Mouse (Mus musculus) liver, embryonic 15.5 days (tissue): ENCODE measurements around the gene Pwwp2a. TPM values are rescaled to one million over a fixed set of nuclear protein-coding genes. Genes with fewer than 3 reads are reported as not detected.
A peak's percentile ranks its signal among the peaks of the same experiment; 100 is the strongest.

Experiments used
- ATAC-seq: fragments of 200-750 bp; cut with Nextera tagmentation; 2 replicates; pipeline ENCODE4 v1.8.0; 2017; ENCODE audit warnings: moderate number of reproducible peaks, mild to moderate bottlenecking, moderate library complexity; ENCODE audit not compliant: insufficient read depth
- H3K27ac ChIP-seq: fragments of 300-500 bp; sonication (generic); replicated peaks from 2 replicates; pipeline ENCODE4 v1.5.1; 2015; ENCODE audit warnings: mild to moderate bottlenecking, inconsistent platforms
- H3K27me3 ChIP-seq: fragments of 300-500 bp; sonication (generic); 2 replicates; pipeline ENCODE4 v1.6.1; 2015; ENCODE audit warnings: mild to moderate bottlenecking, inconsistent platforms
- H3K36me3 ChIP-seq: fragments of 300-500 bp; sonication (generic); replicated peaks from 2 replicates; pipeline ENCODE4 v1.6.1; 2015; ENCODE audit warnings: moderate library complexity, mild to moderate bottlenecking, inconsistent platforms
- H3K4me1 ChIP-seq: fragments of 300-500 bp; sonication (generic); replicated peaks from 2 replicates; pipeline ENCODE4 v1.6.1; 2015; ENCODE audit warnings: inconsistent platforms
- H3K4me2 ChIP-seq: fragments of 300-500 bp; sonication (generic); 2 replicates; pipeline ENCODE4 v1.6.1; 2015; ENCODE audit warnings: moderate library complexity, mild to moderate bottlenecking, inconsistent platforms
- H3K4me3 ChIP-seq: fragments of 300-500 bp; sonication (generic); replicated peaks from 2 replicates; pipeline ENCODE4 v1.5.1; 2015; ENCODE audit warnings: mild to moderate bottlenecking, inconsistent platforms
- H3K9ac ChIP-seq: fragments of 300-500 bp; sonication (generic); 2 replicates; pipeline ENCODE4 v1.6.1; 2015; ENCODE audit warnings: moderate library complexity, mild to moderate bottlenecking, inconsistent platforms
- H3K9me3 ChIP-seq: fragments of 300-500 bp; sonication (generic); replicated peaks from 2 replicates; pipeline ENCODE4 v1.6.1; 2016; ENCODE audit warnings: inconsistent platforms
- WGBS: fragments of 180-500 bp; shearing (Covaris S2); methylation state at CpG from one replicate; pipeline ENCODE4 v1.1.7; 2015; ENCODE audit warnings: mixed read lengths; ENCODE audit not compliant: insufficient replicate concordance; 5-methylcytosine and 5-hydroxymethylcytosine counted together
- polyA plus RNA-seq: library from polyadenylated mRNA; unstranded; fragments of >200 nt; fragmentation: Nextera tagmentation; extraction: Ambion mirVana; gene quantifications from 2 replicates; pipeline ENCODE4 v1.2.1, GENCODE M21; 2015

Pwwp2a gene
- polyA plus RNA-seq, 1 experiment from 2014 or later: 8.5 TPM

- Histone ChIP-seq H3K27ac (no peak overlapping the region), H3K4me1 (no peaks in the 10 kb centered on the region), H3K9ac (no peak overlapping the region), H3K4me3 (no peak overlapping the region), H3K36me3 (no peaks in the 10 kb centered on the region), H3K4me2 (no peak overlapping the region), H3K27me3 (no peaks in the 10 kb centered on the region), H3K9me3 (no peaks in the 10 kb centered on the region)
- peak; percentile 62 for ATAC-seq
- WGBS: 58% methylated on average over 19 of the region's 19 CpGs
Measured at GRCm38 (mm10) chr11:43667038-43667745, 14.6 kb upstream of the Pwwp2a start.

GRCm38 (mm10) chr11:43682415-43683217 lies 818 bp downstream of the Pwwp2a start:
- no peaks in the 10 kb centered on the region for H3K27me3 ChIP-seq
- H3K9me3 ChIP-seq: no peaks in the 10 kb centered on the region
- peak overlapping the region; percentile 93 for H3K4me2 ChIP-seq
- H3K36me3 ChIP-seq: peaks cover 29% of the 10 kb centered on the region
- peak overlapping the region; percentile 95 for H3K9ac ChIP-seq
- ATAC-seq: peak; percentile 25
- peak overlapping the region; percentile 95 for H3K4me3 ChIP-seq
- WGBS: under 1% methylated on average over 70 of the region's 72 CpGs
- H3K27ac ChIP-seq: peak overlapping the region; percentile 91
- peaks cover 22% of the 10 kb centered on the region for H3K4me1 ChIP-seq

GRCm38 (mm10) chr11:43688850-43689249 lies 7.1 kb downstream of the Pwwp2a start:
- no peak for ATAC-seq
- H3K4me2 ChIP-seq: no peak overlapping the region
- WGBS: 93% methylated on average over 1 of the region's 1 CpGs
- H3K4me1 ChIP-seq: peaks cover 8% of the 10 kb centered on the region
- H3K9me3 ChIP-seq: no peaks in the 10 kb centered on the region
- H3K27ac ChIP-seq: no peak overlapping the region
- no peak overlapping the region for H3K4me3 ChIP-seq
- H3K27me3 ChIP-seq: no peaks in the 10 kb centered on the region
- H3K36me3 ChIP-seq: peaks cover 79% of the 10 kb centered on the region
- no peak overlapping the region for H3K9ac ChIP-seq

GRCm38 (mm10) chr11:43696623-43697022 lies 14.8 kb downstream of the Pwwp2a start:
- WGBS: 92% methylated on average over 4 of the region's 4 CpGs
- Histone ChIP-seq H3K9me3 (no peaks in the 10 kb centered on the region), H3K9ac (no peak overlapping the region), H3K4me1 (peaks cover 15% of the 10 kb centered on the region), H3K4me3 (no peak overlapping the region), H3K36me3 (peaks cover 71% of the 10 kb centered on the region), H3K4me2 (no peak overlapping the region), H3K27ac (no peak overlapping the region), H3K27me3 (no peaks in the 10 kb centered on the region)
- ATAC-seq: no peak

GRCm38 (mm10) chr11:43698621-43699020 lies 16.8 kb downstream of the Pwwp2a start:
- WGBS: 69% methylated on average over 5 of the region's 5 CpGs
- Histone ChIP-seq H3K27ac (no peak overlapping the region), H3K9me3 (no peaks in the 10 kb centered on the region), H3K36me3 (peaks cover 59% of the 10 kb centered on the region), H3K4me1 (peaks cover 15% of the 10 kb centered on the region), H3K4me2 (no peak overlapping the region), H3K4me3 (no peak overlapping the region), H3K27me3 (no peaks in the 10 kb centered on the region), H3K9ac (no peak overlapping the region)
- ATAC-seq: no peak

- peaks cover 64% of the 10 kb centered on the region for H3K36me3 ChIP-seq
- ATAC-seq: no peak
- WGBS: 85% methylated on average over 3 of the region's 3 CpGs
Measured at GRCm38 (mm10) chr11:43700291-43700690, 18.5 kb downstream of the Pwwp2a start.

GRCm38 (mm10) chr11:43703552-43703951 lies 21.8 kb downstream of the Pwwp2a start:
- 40% methylated on average over 1 of the region's 1 CpGs for WGBS
- Histone ChIP-seq H3K27me3 (no peaks in the 10 kb centered on the region), H3K27ac (no peak overlapping the region), H3K9me3 (no peaks in the 10 kb centered on the region), H3K4me3 (no peak overlapping the region), H3K36me3 (peaks cover 53% of the 10 kb centered on the region), H3K4me1 (peaks cover 8% of the 10 kb centered on the region; the same call in 1 of the 2 replicates), H3K9ac (no peak overlapping the region), H3K4me2 (no peak overlapping the region)
- ATAC-seq: no peak

More at GRCm38 (mm10) chr11:43700291-43700690, 18.5 kb downstream of the Pwwp2a start:
- Histone ChIP-seq H3K27me3 (no peaks in the 10 kb centered on the region), H3K4me3 (no peak overlapping the region), H3K4me2 (no peak overlapping the region), H3K27ac (no peak overlapping the region), H3K4me1 (peaks cover 15% of the 10 kb centered on the region), H3K9me3 (no peaks in the 10 kb centered on the region), H3K9ac (no peak overlapping the region)

GRCm38 (mm10) chr11:43705751-43706150 lies 24.0 kb downstream of the Pwwp2a start:
- Histone ChIP-seq H3K27me3 (no peaks in the 10 kb centered on the region), H3K4me3 (no peak overlapping the region), H3K9me3 (no peaks in the 10 kb centered on the region), H3K4me1 (no peaks in the 10 kb centered on the region), H3K9ac (no peak overlapping the region), H3K27ac (no peak overlapping the region), H3K4me2 (no peak overlapping the region), H3K36me3 (peaks cover 36% of the 10 kb centered on the region)
- 71% methylated on average over 10 of the region's 10 CpGs for WGBS
- no peak for ATAC-seq

GRCm38 (mm10) chr11:43708409-43708808 lies 26.6 kb downstream of the Pwwp2a start:
- Histone ChIP-seq H3K36me3 (peaks cover 26% of the 10 kb centered on the region), H3K4me3 (no peak overlapping the region), H3K27me3 (no peaks in the 10 kb centered on the region), H3K27ac (no peak overlapping the region), H3K4me2 (no peak overlapping the region), H3K9me3 (no peaks in the 10 kb centered on the region), H3K9ac (no peak overlapping the region), H3K4me1 (no peaks in the 10 kb centered on the region)
- WGBS: 58% methylated on average over 2 of the region's 2 CpGs
- ATAC-seq: no peak

GRCm38 (mm10) chr11:43712178-43712577 lies 30.4 kb downstream of the Pwwp2a start:
- WGBS: 63% methylated on average over 4 of the region's 4 CpGs

GRCm38 (mm10) chr11:43723411-43723810 lies 41.6 kb downstream of the Pwwp2a start:
- Histone ChIP-seq H3K4me1 (no peaks in the 10 kb centered on the region), H3K9me3 (no peaks in the 10 kb centered on the region), H3K9ac (no peak overlapping the region), H3K27ac (no peak overlapping the region), H3K4me3 (no peak overlapping the region), H3K36me3 (peaks cover 26% of the 10 kb centered on the region), H3K4me2 (no peak overlapping the region), H3K27me3 (no peaks in the 10 kb centered on the region)
- WGBS: 73% methylated on average over 3 of the region's 3 CpGs
- no peak for ATAC-seq

More at GRCm38 (mm10) chr11:43712178-43712577, 30.4 kb downstream of the Pwwp2a start:
- Histone ChIP-seq H3K27me3 (no peaks in the 10 kb centered on the region), H3K9ac (no peak overlapping the region), H3K36me3 (peaks cover 14% of the 10 kb centered on the region), H3K4me3 (no peak overlapping the region), H3K4me2 (no peak overlapping the region), H3K4me1 (no peaks in the 10 kb centered on the region), H3K9me3 (no peaks in the 10 kb centered on the region), H3K27ac (no peak overlapping the region)
- no peak for ATAC-seq
